Mouse (Mus musculus) thymus, adult 18-20 months (tissue): ENCODE measurements around the gene Rimbp3.
"Not testable (repeated sequence)": the region's sequence is repeated elsewhere in the genome, so short reads cannot be mapped to it uniquely, and the experiment has no call there.

Source experiments
- DNase-seq, 2 experiments: peaks; one replicate each; pipeline ENCODE4 v3.0.0; 2022; ENCODE audit warnings: mixed read lengths in 2 of 2

Gene Rimbp3

DNA sequence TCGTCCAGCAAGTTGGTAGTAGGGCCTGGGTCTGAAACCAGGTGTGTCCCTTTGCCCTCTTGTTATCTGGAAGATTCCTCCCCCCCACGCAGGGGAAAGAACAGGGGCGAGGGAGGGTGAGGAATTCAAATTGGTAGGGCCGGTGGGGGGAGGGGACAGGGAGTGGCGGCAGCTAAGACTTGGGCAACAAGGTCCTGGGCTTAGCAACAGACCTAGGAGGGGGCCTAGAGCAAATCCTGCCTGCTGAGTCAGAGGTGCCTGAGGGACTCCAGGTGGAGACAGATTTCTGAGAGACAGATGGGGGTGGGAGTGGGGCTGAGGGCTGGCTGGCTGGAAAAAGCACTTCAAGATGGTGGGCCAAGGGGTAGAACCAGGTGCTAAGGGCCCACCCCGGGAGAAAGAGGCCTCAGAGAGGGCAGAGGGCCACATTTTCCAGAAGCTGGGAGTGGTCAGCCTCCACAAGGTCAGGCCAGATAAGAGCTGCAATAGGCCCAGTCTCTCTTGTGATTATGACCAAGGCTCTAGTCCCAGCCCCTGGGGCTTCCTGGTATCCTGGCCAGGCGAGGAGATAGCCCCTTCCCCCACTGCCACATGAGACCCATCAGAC, 11.8 kb downstream of the Rimbp3 start:
- no peak for DNase-seq

DNA sequence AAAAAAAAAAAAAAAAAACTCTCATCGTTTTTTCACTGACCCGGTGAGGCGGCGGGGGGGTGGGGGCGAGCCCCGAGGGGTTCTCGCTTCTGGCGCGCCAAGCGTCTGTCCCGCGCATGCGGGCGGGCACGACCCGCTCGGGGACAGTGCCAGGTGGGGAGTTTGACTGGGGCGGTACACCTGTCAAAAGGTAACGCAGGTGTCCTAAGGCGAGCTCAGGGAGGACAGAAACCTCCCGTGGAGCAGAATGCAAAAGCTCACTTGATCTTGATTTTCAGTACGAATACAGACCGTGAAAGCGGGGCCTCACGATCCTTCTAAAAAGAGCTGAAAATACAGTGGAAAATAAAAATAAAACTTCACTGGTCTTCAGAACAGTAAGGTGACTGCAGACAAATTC, 13.8 kb downstream of the Rimbp3 start:
- peak; percentile 73 to 85 for DNase-seq

DNA sequence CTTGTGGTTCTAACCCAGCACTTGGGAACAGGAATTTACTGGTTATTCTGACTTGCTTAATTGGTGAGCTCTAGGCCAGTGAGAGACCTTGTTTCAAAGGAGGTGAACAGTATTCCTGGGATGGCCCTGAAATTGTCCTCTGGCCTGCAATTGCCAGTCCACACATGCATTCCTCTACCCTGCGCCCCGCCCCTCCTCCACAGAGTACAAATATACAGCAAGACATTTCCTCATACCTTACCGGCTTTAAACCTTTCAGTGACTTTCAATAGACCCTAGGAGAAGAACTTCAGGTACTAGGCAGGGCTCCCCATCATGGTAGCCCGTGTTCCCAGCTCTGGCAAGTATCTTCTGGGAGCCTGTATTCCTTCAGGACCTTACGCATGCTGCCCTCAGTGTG, 17.2 kb downstream of the Rimbp3 start:
- DNase-seq: no peak

DNA sequence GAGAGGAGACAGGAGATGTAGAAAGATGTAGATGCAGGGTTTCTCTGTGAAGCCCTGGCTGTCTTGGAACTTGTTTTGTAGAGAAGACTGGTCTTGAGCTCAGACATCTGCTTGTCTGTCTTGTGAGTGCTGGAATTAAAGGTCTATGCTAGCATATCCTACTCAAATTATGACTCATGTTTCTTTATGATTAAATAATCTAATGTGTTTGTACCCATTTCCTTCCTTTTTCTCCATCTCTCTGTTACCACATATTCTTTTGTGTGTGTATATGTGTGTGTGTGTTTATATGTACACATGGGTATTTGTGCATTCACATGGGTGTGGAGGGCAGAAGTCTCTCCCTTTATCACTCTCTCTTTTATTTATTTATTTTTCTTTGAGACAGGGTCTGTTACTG, 18.1 kb downstream of the Rimbp3 start:
- DNase-seq: no peak

DNA sequence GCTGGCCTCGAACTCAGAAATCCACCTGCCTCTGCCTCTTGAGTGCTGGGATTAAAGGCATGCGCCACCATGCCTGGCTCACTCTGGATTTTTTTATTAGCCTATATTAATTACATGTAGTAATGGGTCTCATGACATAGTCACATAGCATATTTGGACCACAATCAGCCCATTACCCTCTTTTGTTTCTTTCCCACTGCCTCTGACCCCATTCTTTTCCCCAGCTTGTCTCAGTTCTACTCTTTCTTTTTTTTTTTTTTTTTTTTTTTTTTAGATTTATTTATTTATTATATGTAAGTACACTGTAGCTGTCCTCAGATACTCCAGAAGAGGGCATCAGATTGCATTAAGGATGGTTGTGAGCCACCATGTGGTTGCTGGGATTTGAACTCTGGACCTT, 23.1 kb downstream of the Rimbp3 start:
- not testable (repeated sequence) for DNase-seq

DNA sequence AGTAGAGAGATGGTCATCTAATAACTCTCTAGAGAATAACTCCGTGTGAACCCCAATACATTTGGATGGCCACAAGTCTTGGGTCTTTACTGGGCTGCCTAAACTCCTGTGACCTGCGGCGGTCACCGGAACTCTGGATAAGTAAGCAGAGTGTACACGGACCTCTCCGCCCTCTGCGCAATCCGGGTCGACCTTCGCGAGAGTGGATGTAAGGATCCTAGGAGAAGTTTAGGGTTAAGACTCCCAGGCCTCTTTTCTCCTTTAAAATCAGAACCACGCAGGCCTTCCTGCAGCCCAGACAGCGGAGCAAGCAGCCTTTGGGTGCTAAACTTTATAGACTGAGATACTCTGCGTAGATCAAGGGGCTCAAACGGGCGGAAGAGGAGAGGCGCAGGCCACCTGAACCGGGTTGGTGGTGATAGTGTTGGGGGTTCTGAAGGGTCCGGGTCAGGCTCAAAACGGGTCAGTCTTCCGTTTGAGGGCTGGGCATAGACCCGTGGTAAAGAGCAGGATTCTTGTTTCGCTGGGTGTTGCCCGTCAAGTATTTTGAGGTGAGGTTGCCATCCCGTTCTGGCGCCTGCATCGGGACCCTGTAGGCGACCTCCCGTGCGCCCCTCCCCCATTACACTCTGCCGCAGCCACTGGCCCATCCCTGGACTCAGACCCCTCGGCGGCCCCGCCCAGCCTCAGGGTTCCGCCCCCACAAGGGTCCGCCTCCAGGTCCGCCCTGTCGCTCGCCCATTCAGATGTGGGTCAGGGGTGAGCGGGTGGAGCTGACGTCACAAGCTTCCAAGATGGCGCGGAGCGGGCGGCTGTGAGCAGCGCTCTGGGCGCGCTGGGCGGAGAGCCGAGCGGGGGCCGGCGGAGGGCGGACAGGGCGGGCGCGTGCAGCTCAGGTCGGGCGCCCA, 24.6 kb downstream of the Rimbp3 start, which contains the start of gene Hic2:
Gene Hic2, plus strand, starts transcription at position 779 of the 908 bp plus-strand sequence.
- peak; percentile 89 to 91 for DNase-seq

DNA sequence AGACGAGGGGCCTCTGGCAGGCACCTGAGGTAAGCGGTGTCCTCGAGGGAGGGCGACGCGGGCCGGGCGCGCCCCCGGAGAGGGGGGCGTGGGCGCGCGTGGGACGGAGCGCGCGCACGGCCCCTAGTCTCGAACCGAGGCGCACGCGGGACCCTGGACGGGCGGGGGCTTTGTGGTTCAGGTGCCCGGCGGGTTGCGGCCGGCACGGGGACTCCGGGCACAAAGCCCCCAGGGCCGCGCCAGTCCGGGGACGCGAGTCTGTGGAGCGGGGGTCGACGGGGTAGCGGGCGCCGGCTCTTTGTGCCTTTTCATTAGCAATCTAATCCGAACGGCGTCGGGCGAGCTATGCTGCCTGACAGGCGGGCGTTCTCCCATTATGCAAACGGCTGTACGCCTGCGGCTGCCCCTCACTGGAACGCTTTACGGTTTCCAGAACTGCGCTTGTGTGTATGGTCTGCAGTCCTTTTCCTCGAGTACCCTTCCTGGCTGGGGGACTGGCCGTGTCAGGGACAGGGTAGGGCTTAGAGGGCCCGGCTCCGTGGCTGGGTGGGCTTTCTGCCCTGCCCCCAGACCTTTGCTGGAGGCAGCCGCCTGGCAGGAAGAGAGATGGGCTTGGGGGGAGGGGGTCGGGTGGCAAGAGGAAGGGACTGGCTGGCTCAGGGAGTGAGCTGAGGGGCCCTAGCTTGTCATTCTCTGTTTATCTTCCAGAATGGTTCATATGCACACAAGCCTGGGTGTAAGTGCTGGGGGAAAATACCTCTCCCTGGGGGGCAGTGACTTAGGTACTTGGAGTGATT, 25.5 kb downstream of the Rimbp3 start:
- peak; percentile 37 to 49 for DNase-seq

DNA sequence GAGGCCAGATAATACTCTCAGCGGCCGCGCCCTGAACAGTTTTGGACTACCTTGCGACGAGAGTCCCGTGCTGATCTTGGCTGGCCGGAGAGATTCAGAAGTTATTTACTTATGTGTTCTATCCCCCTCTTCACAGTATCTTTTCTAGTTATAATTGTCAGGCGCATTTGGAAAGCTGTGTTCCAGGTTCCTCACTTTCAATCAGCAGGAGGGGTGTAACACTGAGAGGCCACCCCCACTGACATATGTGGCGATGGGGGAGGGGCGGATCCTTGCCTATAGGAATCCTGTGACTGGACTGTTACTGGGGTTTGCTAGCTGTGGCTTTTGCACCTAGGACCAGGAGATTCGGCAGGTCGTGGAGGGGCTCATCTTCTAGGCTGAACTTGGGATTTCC, 26.1 kb downstream of the Rimbp3 start:
- no peak for DNase-seq

DNA sequence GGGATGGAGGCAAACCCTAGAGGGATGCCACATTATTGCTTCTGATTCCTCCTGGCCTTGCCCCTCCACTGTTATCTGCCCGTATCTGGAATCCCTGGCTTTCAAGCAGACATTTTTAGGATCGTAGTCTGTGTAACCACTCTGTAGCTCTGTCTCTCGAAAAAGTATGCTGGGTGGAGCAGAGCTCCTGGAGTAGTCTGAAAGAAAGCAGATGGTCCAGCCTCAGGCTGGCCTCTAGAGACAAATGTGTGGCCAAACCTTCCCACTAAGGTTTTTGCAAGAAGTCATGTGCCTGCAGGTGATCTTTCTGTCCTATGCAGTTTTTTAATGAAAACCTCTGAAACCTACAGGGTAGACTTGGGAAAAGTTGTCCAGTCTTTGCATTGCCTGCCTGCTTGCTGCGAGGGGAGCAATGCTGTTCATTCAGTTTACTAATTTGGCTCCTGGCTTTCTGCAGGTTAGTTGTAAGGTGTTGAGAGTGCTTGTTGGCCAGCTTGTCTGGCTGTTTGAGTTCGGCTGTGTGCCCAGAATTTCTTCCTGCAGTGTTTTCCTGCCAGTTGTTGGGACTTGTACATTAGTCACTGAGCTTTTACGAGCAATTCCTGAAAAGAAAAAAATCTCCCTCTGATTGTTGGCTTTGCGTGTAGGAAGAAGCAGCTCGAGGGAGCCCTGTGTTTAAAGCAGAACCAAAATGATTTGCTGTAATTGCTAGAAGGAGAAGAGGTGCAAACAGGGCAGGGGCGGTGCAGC, 26.7 kb downstream of the Rimbp3 start:
- no peak for DNase-seq

DNA sequence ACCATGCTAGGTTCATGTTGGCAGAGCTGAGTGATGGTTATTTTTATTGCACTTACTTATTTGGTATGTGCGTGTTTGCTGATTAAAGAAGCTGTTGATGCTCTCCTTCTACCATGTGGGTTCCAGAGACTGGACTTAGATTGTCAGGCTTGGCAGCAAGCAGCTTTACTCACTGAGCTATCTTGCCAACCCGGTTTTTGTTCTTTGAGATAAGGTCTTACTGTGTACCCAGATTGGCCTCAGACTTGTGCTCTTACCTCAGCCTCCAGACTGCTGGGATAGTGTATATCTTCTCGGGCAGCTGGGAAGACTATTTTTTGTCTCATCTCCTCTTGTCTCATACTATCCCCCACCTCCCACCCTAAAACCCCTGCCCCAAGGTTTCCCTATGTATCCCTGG, 29.2 kb downstream of the Rimbp3 start:
- no peak for DNase-seq

DNA sequence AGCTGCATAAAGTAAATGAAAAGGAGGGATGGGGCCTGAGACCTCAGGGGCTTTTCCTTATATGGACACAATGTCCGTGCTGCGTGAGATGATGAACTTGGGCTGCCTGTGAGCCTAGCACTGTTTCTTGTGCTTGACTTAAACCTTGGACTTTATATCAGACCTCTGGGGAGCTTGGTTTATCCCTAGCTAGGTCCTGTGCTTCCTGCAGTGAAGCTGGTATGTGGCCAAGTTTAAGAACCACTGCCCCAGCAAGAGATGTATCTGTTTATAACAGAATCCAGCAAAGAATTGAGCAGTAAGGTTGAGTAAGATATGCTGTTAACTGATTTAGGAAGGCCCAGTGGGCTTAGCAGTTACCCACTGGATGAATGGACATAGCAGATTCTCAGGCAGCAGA, 31.0 kb downstream of the Rimbp3 start:
- no peak for DNase-seq

DNA sequence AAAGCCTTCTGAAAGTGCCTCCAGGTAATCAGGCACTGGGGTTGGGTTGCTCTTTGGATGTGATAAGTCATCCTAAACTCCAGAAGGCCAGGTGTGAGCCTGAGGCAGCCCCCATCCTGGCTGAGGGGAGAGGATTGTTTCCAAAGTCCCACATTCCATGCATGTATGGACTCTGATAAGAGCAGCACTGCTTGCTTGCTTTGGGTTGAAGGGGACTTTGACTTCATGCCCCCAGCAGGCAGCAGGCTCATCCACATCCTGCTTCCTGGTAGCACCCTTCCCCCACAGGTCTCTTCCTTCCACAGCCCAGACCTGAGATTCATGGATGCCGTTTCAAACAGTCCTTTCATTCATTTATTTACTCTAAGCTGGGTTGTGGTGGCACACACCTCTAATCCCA, 35.3 kb downstream of the Rimbp3 start:
- no peak for DNase-seq

DNA sequence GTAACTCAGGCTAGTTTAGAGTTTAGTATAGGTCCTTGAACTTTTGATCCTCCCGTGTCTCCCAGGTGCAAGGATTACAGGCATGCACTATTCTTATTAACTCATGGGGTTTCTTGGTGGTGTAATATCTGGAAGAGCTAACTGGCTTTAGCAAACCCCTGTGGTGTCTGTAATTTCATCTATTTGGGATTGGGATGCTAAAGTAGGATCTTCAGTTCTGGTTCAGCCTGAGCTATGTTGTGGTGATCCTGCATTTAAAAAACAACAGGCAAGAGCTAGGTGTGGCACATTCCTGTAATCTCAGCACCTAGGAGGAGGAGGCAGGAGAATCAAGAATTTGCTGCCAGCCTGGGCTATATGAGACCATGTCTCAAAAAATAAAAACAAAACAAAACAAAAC, 36.6 kb downstream of the Rimbp3 start:
- DNase-seq: no peak

DNA sequence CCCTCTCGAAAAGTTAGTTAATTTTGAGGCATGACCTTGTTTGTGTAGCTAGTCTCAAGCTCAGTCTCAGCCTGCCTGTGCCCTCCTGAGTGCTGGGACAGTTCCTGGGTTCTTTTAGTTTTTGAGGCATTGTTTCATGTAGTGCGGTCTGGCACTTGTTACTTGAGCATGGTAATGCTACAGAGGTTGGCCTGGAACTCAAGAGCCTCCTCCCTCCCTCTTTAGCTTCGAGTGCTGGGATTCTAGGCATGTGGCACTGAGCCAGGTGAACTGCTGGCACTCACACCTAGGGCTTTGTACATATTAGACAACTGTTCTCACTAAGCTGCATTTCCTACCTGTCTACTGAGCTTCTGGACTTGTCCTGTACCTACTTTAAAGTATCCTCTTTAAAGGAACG, 39.3 kb downstream of the Rimbp3 start:
- no peak for DNase-seq

DNA sequence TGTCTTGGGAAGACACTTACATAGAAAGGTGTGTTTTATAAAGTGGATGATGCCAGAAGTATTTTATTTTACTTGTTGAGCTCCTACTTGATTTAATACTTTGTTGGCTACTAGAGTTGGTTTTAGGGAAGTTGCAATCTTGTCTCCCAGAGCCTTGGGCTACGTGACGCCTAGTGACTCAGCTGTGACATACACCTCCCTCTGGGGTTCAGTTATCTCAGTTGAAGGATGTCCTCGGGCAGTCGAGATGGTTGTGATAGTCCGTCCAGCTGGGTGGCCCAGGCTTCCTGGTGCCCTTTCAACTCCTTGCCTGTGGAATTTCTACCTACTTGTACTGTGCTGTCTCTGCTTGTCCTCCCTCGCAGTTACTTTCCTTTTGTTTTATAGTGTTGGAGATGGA, 40.7 kb downstream of the Rimbp3 start:
- no peak for DNase-seq

DNA sequence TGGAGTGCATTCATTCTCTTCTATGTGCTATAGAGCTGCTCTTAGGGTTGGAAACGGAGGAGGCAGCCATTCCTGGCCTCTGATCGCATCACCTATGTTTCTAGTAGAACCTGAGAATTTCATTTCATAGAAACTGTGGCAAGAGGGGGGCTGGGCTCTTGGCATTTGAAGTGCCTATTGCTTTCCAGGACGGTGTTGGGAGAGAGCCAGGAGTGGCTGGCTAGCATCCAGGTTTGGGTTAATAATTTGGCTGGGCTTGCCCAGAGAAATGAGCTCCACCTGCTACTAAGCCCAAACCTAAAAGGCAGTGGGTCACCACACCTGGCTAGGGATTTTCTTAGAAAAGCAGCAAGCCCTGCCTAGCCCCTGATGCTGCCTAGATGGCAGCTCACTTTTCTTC, 43.1 kb downstream of the Rimbp3 start:
- DNase-seq: no peak

DNA sequence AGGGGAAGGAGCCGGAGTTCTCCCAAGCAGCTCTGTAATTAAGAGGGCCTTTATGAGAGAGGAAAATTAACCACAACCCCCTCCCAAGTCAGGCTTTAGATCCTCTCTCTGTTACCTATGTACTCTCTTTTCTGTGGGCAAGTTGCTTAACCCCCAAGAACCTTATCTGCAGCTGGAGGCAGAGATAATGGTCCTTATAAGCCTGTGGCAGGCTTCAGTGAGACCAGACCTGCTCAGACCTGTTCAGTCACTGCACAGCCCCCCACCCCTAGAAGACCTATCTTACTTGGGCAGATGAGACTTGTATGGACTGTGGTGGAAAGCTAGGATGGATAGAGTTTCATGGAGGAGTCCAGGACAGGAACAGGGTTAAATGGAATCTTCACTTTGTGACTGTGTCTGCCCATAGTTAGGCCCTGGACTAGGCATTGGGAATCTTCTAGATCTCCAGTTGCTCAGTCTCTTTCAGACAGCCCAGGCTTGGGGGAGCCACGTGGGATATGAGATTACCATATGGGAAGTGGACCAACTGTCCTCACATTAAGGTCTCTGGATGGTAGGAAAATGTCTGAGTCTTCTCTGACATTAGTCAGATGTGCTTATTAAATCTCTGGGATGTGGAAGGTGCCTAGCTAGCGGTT, 43.8 kb downstream of the Rimbp3 start:
- no peak for DNase-seq

DNA sequence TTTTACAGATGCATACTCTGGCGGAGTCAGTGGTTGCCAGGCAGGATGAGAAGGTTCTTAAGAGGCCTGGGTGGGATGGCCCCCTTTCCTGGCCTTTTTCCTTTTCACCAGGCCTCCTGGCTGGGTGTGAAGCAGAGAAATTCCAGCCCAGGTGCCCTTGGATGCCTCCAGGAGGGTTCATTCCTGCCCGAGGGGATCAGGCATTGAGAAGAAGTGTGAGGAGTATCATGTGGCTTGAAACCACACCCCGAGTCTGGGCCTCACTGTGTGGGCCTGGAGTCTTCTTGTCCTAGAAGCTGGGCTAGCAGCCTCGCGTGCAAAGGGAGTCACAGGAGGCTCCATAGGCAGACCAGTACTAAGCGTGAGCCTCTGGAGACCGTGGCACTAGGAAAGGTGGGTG, 44.4 kb downstream of the Rimbp3 start:
- no peak for DNase-seq

DNA sequence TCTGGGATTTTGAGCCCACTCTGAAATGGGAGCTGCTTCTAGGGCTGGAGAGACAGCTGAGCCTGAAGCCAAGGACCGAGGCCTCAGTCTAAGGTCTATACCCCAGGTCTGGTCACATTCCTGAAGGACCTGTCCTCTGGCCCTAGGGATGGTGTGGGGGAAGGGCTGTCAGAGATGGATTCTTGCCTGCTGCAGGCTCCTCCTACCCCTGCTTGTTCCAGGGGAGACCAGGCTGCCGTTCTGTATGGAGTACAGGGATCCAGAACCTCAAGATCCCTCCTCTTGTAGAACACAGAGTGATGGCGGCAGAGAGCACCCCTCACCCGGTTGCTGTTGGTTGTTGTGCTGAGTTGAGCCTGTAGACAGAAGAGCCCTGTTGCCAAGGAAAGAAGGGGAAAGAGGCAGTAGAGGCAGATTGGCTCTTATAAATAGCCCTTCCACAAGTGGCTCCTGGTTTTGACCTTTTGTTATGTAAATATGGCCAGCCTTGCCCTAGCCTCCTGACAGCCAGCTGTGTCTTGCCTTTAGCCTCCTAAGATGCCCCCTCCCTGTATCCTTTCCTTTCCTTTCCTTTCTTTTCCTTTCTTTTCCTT, 45.7 kb downstream of the Rimbp3 start:
- DNase-seq: no peak

DNA sequence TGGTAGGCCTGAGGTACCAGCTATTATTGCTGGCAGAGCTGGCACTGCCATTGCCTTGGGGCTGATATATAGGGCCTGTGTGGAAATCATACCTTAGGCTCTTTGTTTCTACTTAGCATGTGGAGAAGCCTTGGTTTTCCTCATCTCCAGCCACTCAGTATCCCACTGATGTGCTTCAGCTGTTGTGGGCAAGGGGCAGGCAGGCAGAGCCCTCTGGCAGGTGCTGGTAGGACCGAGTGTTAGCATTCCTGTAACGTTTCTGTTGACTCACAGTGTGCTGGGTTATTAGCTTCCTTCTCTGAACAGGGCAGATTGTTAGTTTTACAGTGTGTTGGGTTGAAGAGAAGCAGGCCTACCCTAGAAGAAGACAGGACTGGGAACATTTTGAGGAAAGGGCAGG, 46.9 kb downstream of the Rimbp3 start:
- no peak for DNase-seq

DNA sequence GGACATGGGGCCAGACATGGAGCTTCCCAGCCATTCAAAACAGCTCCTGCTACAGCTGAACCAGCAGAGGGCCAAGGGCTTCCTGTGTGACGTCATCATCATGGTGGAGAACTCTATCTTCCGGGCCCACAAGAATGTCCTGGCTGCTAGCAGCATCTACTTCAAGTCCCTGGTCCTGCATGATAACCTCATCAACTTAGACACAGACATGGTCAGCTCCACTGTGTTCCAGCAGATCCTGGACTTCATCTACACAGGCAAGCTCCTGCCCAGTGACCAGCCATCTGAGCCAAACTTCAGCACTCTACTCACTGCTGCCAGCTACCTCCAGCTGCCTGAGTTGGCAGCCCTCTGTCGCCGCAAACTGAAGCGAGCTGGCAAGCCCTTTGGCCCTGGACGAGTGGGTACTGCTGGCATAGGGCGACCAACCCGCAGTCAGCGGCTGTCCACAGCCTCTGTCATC, 49.0 kb downstream of the Rimbp3 start:
- no peak for DNase-seq

DNA sequence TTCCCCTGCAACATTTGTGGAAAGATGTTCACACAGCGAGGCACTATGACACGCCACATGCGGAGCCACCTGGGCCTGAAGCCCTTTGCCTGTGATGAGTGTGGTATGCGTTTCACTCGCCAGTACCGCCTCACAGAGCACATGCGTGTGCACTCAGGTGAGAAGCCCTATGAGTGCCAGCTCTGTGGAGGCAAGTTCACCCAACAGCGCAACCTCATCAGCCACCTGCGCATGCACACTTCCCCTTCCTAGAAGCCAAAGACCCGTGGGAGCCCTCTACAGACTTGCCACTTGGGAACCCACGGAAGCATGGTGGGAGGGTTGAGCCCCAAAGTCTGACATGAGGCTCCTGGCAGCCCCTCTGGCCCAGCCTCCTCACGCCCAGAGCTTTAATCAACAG, 50.5 kb downstream of the Rimbp3 start:
- DNase-seq: no peak
